Mouse (Mus musculus) liver, embryonic 16.5 days (tissue): ENCODE results near the gene Csnk2a1. TPM values are rescaled to one million over a fixed set of nuclear protein-coding genes. Genes with fewer than 3 reads are reported as not detected.

ENCODE experiments used
- ATAC-seq: fragments of 200-750 bp; cut with Nextera tagmentation; 2 replicates; pipeline ENCODE4 v1.8.0; 2017; ENCODE audit warnings: low read depth, mild to moderate bottlenecking, moderate number of reproducible peaks, moderate library complexity
- H3K27ac ChIP-seq: fragments of 300-500 bp; sonication (generic); 2 replicates; pipeline ENCODE4 v1.5.1; 2014; ENCODE audit warnings: mild to moderate bottlenecking, low read length
- H3K27me3 ChIP-seq: fragments of 300-500 bp; sonication (generic); 2 replicates; pipeline ENCODE4 v1.6.1; 2014; ENCODE audit warnings: low read depth, low read length, mixed read lengths; ENCODE audit not compliant: control insufficient read depth, insufficient read depth
- H3K36me3 ChIP-seq: fragments of 300-500 bp; sonication (generic); 2 replicates; pipeline ENCODE4 v1.6.1; 2014; ENCODE audit warnings: mild to moderate bottlenecking; ENCODE audit not compliant: control insufficient read depth, insufficient read depth
- H3K4me1 ChIP-seq: fragments of 300-500 bp; sonication (generic); 2 replicates; pipeline ENCODE4 v1.6.1; 2014; ENCODE audit warnings: low read depth, low read length, mixed read lengths; ENCODE audit not compliant: control insufficient read depth
- H3K4me2 ChIP-seq: fragments of 300-500 bp; sonication (generic); 2 replicates; pipeline ENCODE4 v1.6.1; 2014; ENCODE audit warnings: low read depth, low read length, mixed read lengths
- H3K4me3 ChIP-seq: fragments of 300-500 bp; sonication (generic); 2 replicates; pipeline ENCODE4 v1.5.1; 2014; ENCODE audit warnings: low read depth, mild to moderate bottlenecking, low read length
- H3K9ac ChIP-seq: fragments of 300-500 bp; sonication (generic); 2 replicates; pipeline ENCODE4 v1.6.1; 2014; ENCODE audit warnings: low read depth, low read length
- H3K9me3 ChIP-seq: fragments of 300-500 bp; sonication (generic); replicated peaks from 2 replicates; pipeline ENCODE4 v1.6.1; 2016; ENCODE audit warnings: low read length; ENCODE audit not compliant: control insufficient read depth
- WGBS: fragments of 180-500 bp; shearing (Covaris S2); extraction: QIAGEN DNeasy Blood & Tissue Kit; methylation state at CpG from one replicate; pipeline ENCODE4 v1.1.7; 2014; ENCODE audit not compliant: insufficient replicate concordance; 5-methylcytosine and 5-hydroxymethylcytosine counted together
- polyA plus RNA-seq: library from polyadenylated mRNA; unstranded; fragments of >200 nt; fragmentation: Nextera tagmentation; extraction: Ambion mirVana; gene quantifications from 2 replicates; pipeline ENCODE4 v1.2.1, GENCODE M21; 2015

Gene Csnk2a1
- polyA plus RNA-seq, 1 experiment from 2014 or later: 33.5 TPM

DNA sequence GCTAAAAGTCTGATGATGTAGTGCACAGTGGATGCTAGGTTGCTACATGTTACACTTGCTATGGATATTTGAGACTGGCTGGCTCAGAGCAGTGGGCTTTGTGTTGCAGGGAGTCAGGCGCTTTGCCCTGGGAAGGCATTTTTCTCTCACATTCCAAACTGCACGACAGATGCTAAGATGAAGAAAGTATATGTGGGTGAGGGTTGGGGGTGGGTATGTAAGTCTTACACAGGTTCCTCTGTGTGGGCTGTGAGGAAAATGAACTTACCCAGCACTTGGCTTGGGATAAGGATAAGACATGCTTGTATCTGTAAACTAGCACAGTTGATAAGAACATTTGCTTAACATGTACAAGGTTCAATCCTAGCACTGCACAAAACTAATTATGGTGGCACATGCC, 76.2 kb downstream of the Csnk2a1 start:
- Histone ChIP-seq H3K4me3 (no peak overlapping the region), H3K9ac (no peak overlapping the region), H3K36me3 (peaks cover 17% of the 10 kb centered on the region), H3K27ac (no peak overlapping the region), H3K4me1 (no peaks in the 10 kb centered on the region), H3K4me2 (no peak overlapping the region), H3K27me3 (no peaks in the 10 kb centered on the region), H3K9me3 (no peaks in the 10 kb centered on the region)
- 69% methylated on average over 2 of the region's 2 CpGs for WGBS
- no peak for ATAC-seq

DNA sequence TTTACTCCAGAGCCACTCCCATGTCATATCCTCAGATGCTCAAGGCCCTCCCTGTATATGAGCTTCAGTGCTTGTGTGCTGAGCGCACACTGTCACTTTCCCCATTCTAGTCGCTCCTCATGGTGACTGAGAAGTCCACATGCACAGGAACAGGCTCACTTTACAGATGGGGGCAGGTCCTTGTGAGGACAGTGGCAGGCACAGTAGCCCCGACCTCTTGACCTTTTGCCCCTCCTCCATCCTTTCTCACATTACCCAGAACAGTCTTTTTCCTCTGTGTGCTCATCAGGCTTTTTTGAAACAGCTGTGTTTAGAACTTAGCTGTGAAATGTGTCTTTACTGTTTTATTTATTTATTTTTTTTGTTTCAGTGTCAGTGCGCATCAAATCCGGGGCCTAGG, 77.1 kb downstream of the Csnk2a1 start:
- H3K27ac ChIP-seq: no peak overlapping the region
- 74% methylated on average over 5 of the region's 5 CpGs for WGBS
- no peak overlapping the region for H3K4me3 ChIP-seq
- no peaks in the 10 kb centered on the region for H3K9me3 ChIP-seq
- no peak overlapping the region for H3K9ac ChIP-seq
- H3K4me1 ChIP-seq: no peaks in the 10 kb centered on the region
- no peak overlapping the region for H3K4me2 ChIP-seq
- peaks cover 26% of the 10 kb centered on the region for H3K36me3 ChIP-seq
- H3K27me3 ChIP-seq: no peaks in the 10 kb centered on the region
- no peak for ATAC-seq

DNA sequence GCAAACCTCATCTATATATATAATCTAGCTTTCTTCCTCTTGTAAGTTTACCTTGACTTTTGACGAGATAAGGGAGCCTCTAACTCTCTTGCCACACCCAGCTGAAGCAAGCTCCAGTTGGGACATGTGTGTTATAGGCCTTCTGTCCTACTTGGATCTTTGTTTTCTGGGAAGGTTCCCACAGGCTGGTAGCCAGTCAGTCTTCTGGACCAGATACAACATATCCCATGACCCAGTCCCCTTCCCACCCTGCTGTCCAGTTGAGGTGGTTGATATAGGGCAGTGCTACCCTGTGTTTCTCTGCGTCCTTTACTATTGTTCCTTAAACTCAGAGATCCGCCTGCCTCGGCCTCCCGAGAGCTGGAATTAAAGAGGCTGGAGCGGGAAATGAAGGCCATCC, 78.8 kb downstream of the Csnk2a1 start:
- WGBS: 73% methylated on average over 6 of the region's 6 CpGs
- Histone ChIP-seq H3K9ac (no peak overlapping the region), H3K4me3 (no peak overlapping the region), H3K27ac (no peak overlapping the region), H3K4me1 (no peaks in the 10 kb centered on the region), H3K9me3 (no peaks in the 10 kb centered on the region), H3K36me3 (peaks cover 32% of the 10 kb centered on the region), H3K4me2 (no peak overlapping the region), H3K27me3 (no peaks in the 10 kb centered on the region)
- no peak for ATAC-seq

DNA sequence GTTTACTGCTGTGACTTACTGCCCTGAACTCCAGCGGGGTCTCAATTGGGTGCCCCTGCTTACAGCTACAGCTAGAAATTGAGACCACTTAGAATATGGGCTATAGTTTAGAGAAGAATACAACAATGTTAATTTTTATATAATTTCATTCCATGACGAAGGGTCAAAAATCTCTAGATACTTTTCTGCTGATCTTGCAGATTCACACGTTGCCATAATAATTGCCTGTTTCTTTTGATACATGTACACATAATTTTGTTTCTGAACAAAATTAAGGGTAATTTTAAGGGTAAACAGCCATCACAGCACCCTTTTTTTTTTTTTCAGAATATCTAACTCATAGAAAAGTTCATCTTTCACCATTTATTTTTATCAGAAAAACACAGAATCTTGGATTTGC, 80.5 kb downstream of the Csnk2a1 start:
- Histone ChIP-seq H3K4me2 (no peak overlapping the region), H3K27ac (no peak overlapping the region), H3K27me3 (no peaks in the 10 kb centered on the region), H3K4me3 (no peak overlapping the region), H3K4me1 (no peaks in the 10 kb centered on the region), H3K36me3 (peaks cover 41% of the 10 kb centered on the region), H3K9me3 (no peaks in the 10 kb centered on the region), H3K9ac (no peak overlapping the region)
- 84% methylated on average over 3 of the region's 3 CpGs for WGBS
- no peak for ATAC-seq

DNA sequence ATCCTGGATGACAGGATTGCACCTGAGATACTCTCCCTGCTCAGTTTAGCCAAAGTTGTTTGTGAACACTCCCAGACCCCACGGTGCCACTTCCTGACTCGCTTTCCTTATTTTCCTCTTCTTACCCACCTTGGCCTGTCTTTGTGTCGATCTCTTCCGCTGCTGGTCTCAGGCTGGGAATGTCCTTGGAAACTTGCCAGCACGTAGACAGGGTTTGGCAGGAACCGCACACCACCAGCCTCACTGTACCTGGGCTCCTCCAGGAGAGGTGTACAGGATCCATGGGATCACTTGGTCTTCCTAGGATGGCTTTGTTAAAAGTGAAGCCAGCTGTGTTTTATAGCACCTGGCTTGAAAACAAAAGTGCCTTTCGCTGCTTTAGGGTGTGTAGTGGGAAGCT, 86.4 kb downstream of the Csnk2a1 start:
- ATAC-seq: no peak
- H3K27ac ChIP-seq: no peak overlapping the region

DNA sequence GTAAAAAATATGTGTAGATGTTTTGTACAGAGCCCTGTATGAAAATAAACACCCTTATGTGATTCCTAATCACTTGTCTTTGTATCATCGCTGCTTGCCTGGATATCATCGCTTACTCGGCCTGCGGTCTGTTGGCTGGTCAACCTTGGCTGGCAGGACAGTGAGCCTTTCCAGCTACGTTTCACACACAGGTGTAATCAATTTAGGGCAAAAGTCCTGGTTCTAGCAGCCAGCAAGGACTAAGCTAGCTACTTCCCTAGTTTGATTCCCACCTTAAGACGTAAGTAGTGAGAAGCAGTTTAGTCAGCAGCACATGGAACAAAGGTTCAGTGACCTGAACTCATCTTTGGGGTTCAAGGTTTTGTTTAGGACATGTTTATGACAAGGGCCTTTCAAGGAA, 87.3 kb downstream of the Csnk2a1 start:
- no peak overlapping the region for H3K4me2 ChIP-seq
- H3K4me1 ChIP-seq: no peaks in the 10 kb centered on the region
- peaks cover 33% of the 10 kb centered on the region for H3K36me3 ChIP-seq
- no peak overlapping the region for H3K27ac ChIP-seq
- no peaks in the 10 kb centered on the region for H3K9me3 ChIP-seq
- no peaks in the 10 kb centered on the region for H3K27me3 ChIP-seq
- ATAC-seq: no peak
- no peak overlapping the region for H3K9ac ChIP-seq
- 84% methylated on average over 6 of the region's 6 CpGs for WGBS
- no peak overlapping the region for H3K4me3 ChIP-seq

More for the DNA sequence above, 86.4 kb downstream of the Csnk2a1 start:
- no peak overlapping the region for H3K4me2 ChIP-seq
- H3K9me3 ChIP-seq: no peaks in the 10 kb centered on the region
- H3K36me3 ChIP-seq: peaks cover 34% of the 10 kb centered on the region
- no peak overlapping the region for H3K4me3 ChIP-seq
- H3K9ac ChIP-seq: no peak overlapping the region
- no peaks in the 10 kb centered on the region for H3K27me3 ChIP-seq
- 76% methylated on average over 7 of the region's 7 CpGs for WGBS
- H3K4me1 ChIP-seq: no peaks in the 10 kb centered on the region

DNA sequence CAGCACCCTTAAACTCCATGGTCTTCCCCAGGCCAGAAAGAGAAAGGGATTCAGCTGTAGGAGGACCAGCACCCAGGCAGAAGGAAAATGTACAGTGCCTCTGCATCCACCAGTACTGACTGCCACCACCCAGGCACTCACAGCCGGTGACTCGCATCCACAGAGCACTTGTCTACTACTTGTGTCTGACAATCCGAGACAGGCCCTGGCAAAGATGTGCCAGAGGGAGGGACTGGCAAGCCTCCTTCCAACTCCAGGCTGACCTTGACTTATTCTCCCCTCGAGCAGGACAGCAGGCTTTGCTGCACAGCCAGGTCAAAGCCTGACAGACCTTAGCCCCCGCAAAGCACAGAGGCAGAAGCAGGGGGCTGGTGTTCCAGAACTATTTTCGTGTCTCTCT, 90.4 kb downstream of the Csnk2a1 start:
- Histone ChIP-seq H3K27me3 (no peaks in the 10 kb centered on the region), H3K36me3 (peaks cover 25% of the 10 kb centered on the region), H3K4me3 (no peak overlapping the region), H3K4me1 (no peaks in the 10 kb centered on the region), H3K27ac (no peak overlapping the region), H3K4me2 (no peak overlapping the region), H3K9ac (no peak overlapping the region), H3K9me3 (no peaks in the 10 kb centered on the region)
- no peak for ATAC-seq
- 79% methylated on average over 6 of the region's 6 CpGs for WGBS

DNA sequence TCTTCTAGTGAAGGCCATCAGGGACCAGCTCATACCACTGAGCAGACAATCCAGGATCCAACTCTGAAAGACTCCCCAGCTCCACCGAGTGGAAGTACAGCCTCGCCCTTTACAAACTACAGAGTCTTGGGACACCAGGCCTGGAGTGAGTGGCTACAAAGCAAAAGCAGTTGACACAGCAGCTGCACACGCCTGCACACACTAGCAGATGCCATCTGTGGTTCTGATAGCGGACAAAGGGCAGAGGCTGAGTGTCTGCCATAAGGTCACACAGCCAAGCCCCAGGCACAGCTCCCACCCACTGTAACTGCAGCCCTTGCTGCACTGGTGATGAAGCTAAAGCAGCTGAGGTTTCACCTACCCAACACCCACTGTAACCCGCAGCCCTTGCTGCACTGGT, 94.9 kb downstream of the Csnk2a1 start:
- no peak overlapping the region for H3K27ac ChIP-seq
- WGBS: 70% methylated on average over 5 of the region's 5 CpGs
- no peak overlapping the region for H3K9ac ChIP-seq
- H3K27me3 ChIP-seq: no peaks in the 10 kb centered on the region
- no peaks in the 10 kb centered on the region for H3K4me1 ChIP-seq
- no peak overlapping the region for H3K4me3 ChIP-seq
- H3K9me3 ChIP-seq: no peaks in the 10 kb centered on the region
- peaks cover 41% of the 10 kb centered on the region for H3K36me3 ChIP-seq
- no peak overlapping the region for H3K4me2 ChIP-seq
- ATAC-seq: no peak; the same call in 1 of the 2 replicates

- no peaks in the 10 kb centered on the region for H3K9me3 ChIP-seq
- H3K4me1 ChIP-seq: no peaks in the 10 kb centered on the region
- H3K4me3 ChIP-seq: no peak overlapping the region
- no peak overlapping the region for H3K4me2 ChIP-seq
- no peak overlapping the region for H3K9ac ChIP-seq
- 94% methylated on average over 6 of the region's 6 CpGs for WGBS
- ATAC-seq: no peak
- no peaks in the 10 kb centered on the region for H3K27me3 ChIP-seq
- H3K27ac ChIP-seq: no peak overlapping the region
- H3K36me3 ChIP-seq: peaks cover 40% of the 10 kb centered on the region
Measured at GRCm38 (mm10) chr2:152322198-152322597, 95.6 kb downstream of the Csnk2a1 start.

DNA sequence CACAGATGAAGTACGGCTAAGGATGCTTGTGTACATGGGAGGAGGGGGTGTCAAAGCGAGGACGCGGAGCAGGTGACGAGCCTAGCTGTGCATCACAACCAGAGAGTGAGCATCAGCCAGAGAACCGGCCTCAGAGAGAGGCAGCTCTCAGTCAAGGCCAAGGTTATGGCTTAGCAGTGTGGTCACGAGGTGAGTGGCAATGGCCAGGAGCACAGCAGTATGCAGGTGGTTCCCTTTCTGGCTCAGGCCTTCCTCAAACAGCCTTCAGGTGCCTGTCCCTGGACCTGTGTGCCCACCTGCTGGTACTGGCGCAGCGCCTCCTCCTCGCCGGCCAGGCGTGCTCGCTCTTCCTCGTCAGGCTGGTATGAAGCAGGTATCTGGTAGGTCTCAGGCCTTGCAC, 97.3 kb downstream of the Csnk2a1 start:
- H3K36me3 ChIP-seq: peaks cover 33% of the 10 kb centered on the region

More for the DNA sequence above, 97.3 kb downstream of the Csnk2a1 start:
- H3K27ac ChIP-seq: no peak overlapping the region
- no peaks in the 10 kb centered on the region for H3K27me3 ChIP-seq
- H3K9ac ChIP-seq: no peak overlapping the region
- no peak for ATAC-seq
- no peak overlapping the region for H3K4me3 ChIP-seq
- 83% methylated on average over 14 of the region's 14 CpGs for WGBS
- H3K4me1 ChIP-seq: no peaks in the 10 kb centered on the region; the same call in none of the 2 replicates
- H3K4me2 ChIP-seq: no peak overlapping the region
- H3K9me3 ChIP-seq: no peaks in the 10 kb centered on the region
